Mouse (Mus musculus): ENCODE results near the gene Olfr1112. TPM values are rescaled to one million over a fixed set of nuclear protein-coding genes. Genes with fewer than 3 reads are reported as not detected.

Gene Olfr1112
- total and polyA plus RNA-seq, 3 experiments, result not detected

DNA sequence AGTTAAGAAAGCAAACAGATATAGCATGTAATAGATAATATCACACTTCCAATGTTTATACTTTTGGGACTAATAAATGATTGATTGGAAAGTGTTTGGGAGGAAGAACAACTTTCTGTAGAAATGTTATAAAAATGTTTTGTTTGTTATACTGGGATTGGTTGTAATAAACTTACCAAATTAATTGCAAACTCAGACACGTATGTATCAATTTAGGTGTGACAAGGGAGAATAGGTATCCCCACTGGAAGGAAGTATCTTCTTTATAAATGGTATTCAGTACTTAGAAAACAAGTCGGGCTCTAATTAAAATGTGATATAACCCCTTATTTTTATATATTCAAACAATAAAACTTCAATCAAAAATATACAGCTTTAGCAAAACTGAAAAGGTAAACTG lies 21.1 kb downstream of the Olfr1112 start, which contains the start of gene Olfr1113:
Gene Olfr1113 (plus strand): TSS at position 301 of the 400 bp plus-strand sequence.
- Histone ChIP-seq H3K27me3 (replicated peaks) (no peaks in the 10 kb centered on the region), H3K4me1 (ENCODE audit: control insufficient read depth in 1 of 2, insufficient read depth in 2 of 2) (no peaks in the 10 kb centered on the region), H3K9me3 (replicated peaks; ENCODE audit: low read length) (peaks cover 7% of the 10 kb centered on the region), H3K4me2 (ENCODE audit: insufficient read depth, low read depth, poor library complexity, severe bottlenecking) (no peak within 1 kb of the TSS), H3K27ac (ENCODE audit: insufficient read depth, low read depth) (no peak within 1 kb of the TSS), H3K9ac (ENCODE audit: insufficient read depth, low read depth) (no peak within 1 kb of the TSS), H3K79me2 (replicated peaks; ENCODE audit: control insufficient read depth, extremely low read depth, insufficient read depth, poor library complexity, severe bottlenecking) (no peaks in the 10 kb centered on the region), H3K4me3 (replicated peaks in 1 of 3; ENCODE audit: low read depth in 2 of 3, low read length in 2 of 3, poor library complexity in 1 of 3) (no peak within 1 kb of the TSS), H3K36me3 (replicated peaks in 1 of 2; ENCODE audit: control insufficient read depth in 1 of 2, insufficient read depth in 1 of 2, low read length in 1 of 2) (no peaks in the 10 kb centered on the region)
- TF ChIP-seq MAFK (IDR thresholded peaks at IDR 0.05; ENCODE audit: insufficient replicate concordance, low read length) (no peak), SMC3 (IDR thresholded peaks at IDR 0.05; ENCODE audit: low read depth, low read length) (no peak), MEF2A (IDR thresholded peaks at IDR 0.05; ENCODE audit: borderline replicate concordance, low read depth, low read length) (no peak), MAZ (IDR thresholded peaks at IDR 0.05; ENCODE audit: low read depth, low read length) (no peak), CHD1 (IDR thresholded peaks at IDR 0.05; ENCODE audit: low read depth, low read length) (no peak), RCOR1 (conservative IDR thresholded peaks at IDR 0.05; ENCODE audit: low read depth, low read length) (no peak), BHLHE40 (IDR thresholded peaks at IDR 0.05; ENCODE audit: low read depth, low read length) (no peak), PAX5 (IDR thresholded peaks at IDR 0.05; ENCODE audit: low read length) (no peak)
- dilution Hi-C loops (cut with MboI; ENCODE audit: extremely low pct_ligation_motif_present, extremely low pct_unique_long_range_greater_than_20kb, low sequenced_read_pairs), result no loop called here
- DNase-seq (ENCODE audit: extremely low read depth), result no peak
- in situ Hi-C loops (cut with MboI; ENCODE audit: low pct_ligation_motif_present, low pct_unique_long_range_greater_than_20kb, low sequenced_read_pairs), result no loop called here

Other genes with a start within 250 kb of the Olfr1112 start
Only the 20 nearest of the 21 such genes appear.
- gene Olfr1099, start 227.1 kb upstream of the Olfr1112 start, total RNA-seq (2012; rRNA removed), result not detected in 2 replicates
- not detected in 2 replicates for gene Olfr1099, start 227.1 kb upstream of the Olfr1112 start, total RNA-seq (2014; rRNA removed)
- gene Olfr1099, start 227.1 kb upstream of the Olfr1112 start, polyA plus RNA-seq (2012; ENCODE audit: insufficient read length, low read depth), result not detected in 2 replicates
- not detected in 2 replicates for gene Olfr1100, start 207.8 kb upstream of the Olfr1112 start, total RNA-seq (2012; rRNA removed)
- gene Olfr1100, start 207.8 kb upstream of the Olfr1112 start, total RNA-seq (2014; rRNA removed), result not detected in 2 replicates
- not detected in 2 replicates for gene Olfr1100, start 207.8 kb upstream of the Olfr1112 start, polyA plus RNA-seq (2012; ENCODE audit: insufficient read length, low read depth)
- gene Olfr1101, start 196.6 kb upstream of the Olfr1112 start, total RNA-seq (2012; rRNA removed), result not detected in 2 replicates
- not detected in 2 replicates for gene Olfr1101, start 196.6 kb upstream of the Olfr1112 start, total RNA-seq (2014; rRNA removed)
- gene Olfr1101, start 196.6 kb upstream of the Olfr1112 start, polyA plus RNA-seq (2012; ENCODE audit: insufficient read length, low read depth), result not detected in 2 replicates
- not detected in 2 replicates for gene Olfr1102, start 189.4 kb upstream of the Olfr1112 start, total RNA-seq (2012; rRNA removed)
- gene Olfr1102, start 189.4 kb upstream of the Olfr1112 start, total RNA-seq (2014; rRNA removed), result not detected in 2 replicates
- gene Olfr1102, start 189.4 kb upstream of the Olfr1112 start, polyA plus RNA-seq (2012; ENCODE audit: insufficient read length, low read depth), result not detected in 2 replicates
- not detected in 2 replicates for gene Olfr1104, start 160.7 kb upstream of the Olfr1112 start, total RNA-seq (2012; rRNA removed)
- gene Olfr1104, start 160.7 kb upstream of the Olfr1112 start, total RNA-seq (2014; rRNA removed), result not detected in 2 replicates
- gene Olfr1104, start 160.7 kb upstream of the Olfr1112 start, polyA plus RNA-seq (2012; ENCODE audit: insufficient read length, low read depth), result not detected in 2 replicates
- not detected in 2 replicates for gene Olfr1105, start 151.3 kb upstream of the Olfr1112 start, total RNA-seq (2012; rRNA removed)
- gene Olfr1105, start 151.3 kb upstream of the Olfr1112 start, total RNA-seq (2014; rRNA removed), result not detected in 2 replicates
- gene Olfr1105, start 151.3 kb upstream of the Olfr1112 start, polyA plus RNA-seq (2012; ENCODE audit: insufficient read length, low read depth), result not detected in 2 replicates
- not detected in 2 replicates for gene Olfr1106, start 135.5 kb upstream of the Olfr1112 start, total RNA-seq (2012; rRNA removed)
- gene Olfr1106, start 135.5 kb upstream of the Olfr1112 start, total RNA-seq (2014; rRNA removed), result not detected in 2 replicates
- gene Olfr1106, start 135.5 kb upstream of the Olfr1112 start, polyA plus RNA-seq (2012; ENCODE audit: insufficient read length, low read depth), result not detected in 2 replicates
- not detected in 2 replicates for gene Olfr1107, start 112.0 kb upstream of the Olfr1112 start, total RNA-seq (2012; rRNA removed)
- not detected in 2 replicates for gene Olfr1107, start 112.0 kb upstream of the Olfr1112 start, total RNA-seq (2014; rRNA removed)
- not detected in 2 replicates for gene Olfr1107, start 112.0 kb upstream of the Olfr1112 start, polyA plus RNA-seq (2012; ENCODE audit: insufficient read length, low read depth)
- gene Olfr1109, start 91.8 kb upstream of the Olfr1112 start, total RNA-seq (2012; rRNA removed), result not detected in 2 replicates
- gene Olfr1109, start 91.8 kb upstream of the Olfr1112 start, total RNA-seq (2014; rRNA removed), result not detected in 2 replicates
- gene Olfr1109, start 91.8 kb upstream of the Olfr1112 start, polyA plus RNA-seq (2012; ENCODE audit: insufficient read length, low read depth), result not detected in 2 replicates
- gene Olfr259, start 73.2 kb upstream of the Olfr1112 start, total RNA-seq (2012; rRNA removed), result not detected in 2 replicates
- not detected in 2 replicates for gene Olfr259, start 73.2 kb upstream of the Olfr1112 start, total RNA-seq (2014; rRNA removed)
- gene Olfr259, start 73.2 kb upstream of the Olfr1112 start, polyA plus RNA-seq (2012; ENCODE audit: insufficient read length, low read depth), result not detected in 2 replicates
- gene Olfr1110, start 47.5 kb upstream of the Olfr1112 start, total RNA-seq (2012; rRNA removed), result not detected in 2 replicates
- gene Olfr1110, start 47.5 kb upstream of the Olfr1112 start, total RNA-seq (2014; rRNA removed), result not detected in 2 replicates
- not detected in 2 replicates for gene Olfr1110, start 47.5 kb upstream of the Olfr1112 start, polyA plus RNA-seq (2012; ENCODE audit: insufficient read length, low read depth)
- gene Olfr1111, start 35.2 kb upstream of the Olfr1112 start, total RNA-seq (2012; rRNA removed), result not detected in 2 replicates
- gene Olfr1111, start 35.2 kb upstream of the Olfr1112 start, total RNA-seq (2014; rRNA removed), result not detected in 2 replicates
- not detected in 2 replicates for gene Olfr1111, start 35.2 kb upstream of the Olfr1112 start, polyA plus RNA-seq (2012; ENCODE audit: insufficient read length, low read depth)
- gene Olfr1113, start 21.2 kb downstream of the Olfr1112 start, total RNA-seq (2012; rRNA removed), result not detected in 2 replicates
- gene Olfr1113, start 21.2 kb downstream of the Olfr1112 start, total RNA-seq (2014; rRNA removed), result not detected in 2 replicates
- gene Olfr1113, start 21.2 kb downstream of the Olfr1112 start, polyA plus RNA-seq (2012; ENCODE audit: insufficient read length, low read depth), result not detected in 2 replicates
- gene Olfr1115, start 60.2 kb downstream of the Olfr1112 start, total RNA-seq (2012; rRNA removed), result not detected in 2 replicates
- gene Olfr1115, start 60.2 kb downstream of the Olfr1112 start, total RNA-seq (2014; rRNA removed), result not detected in 2 replicates
- not detected in 2 replicates for gene Olfr1115, start 60.2 kb downstream of the Olfr1112 start, polyA plus RNA-seq (2012; ENCODE audit: insufficient read length, low read depth)
- not detected in 2 replicates for gene Olfr1116, start 79.7 kb downstream of the Olfr1112 start, total RNA-seq (2012; rRNA removed)
- not detected in 2 replicates for gene Olfr1116, start 79.7 kb downstream of the Olfr1112 start, total RNA-seq (2014; rRNA removed)
- not detected in 2 replicates for gene Olfr1116, start 79.7 kb downstream of the Olfr1112 start, polyA plus RNA-seq (2012; ENCODE audit: insufficient read length, low read depth)
- not detected in 2 replicates for gene Olfr1118, start 119.8 kb downstream of the Olfr1112 start, total RNA-seq (2012; rRNA removed)
- gene Olfr1118, start 119.8 kb downstream of the Olfr1112 start, total RNA-seq (2014; rRNA removed), result not detected in 2 replicates
- gene Olfr1118, start 119.8 kb downstream of the Olfr1112 start, polyA plus RNA-seq (2012; ENCODE audit: insufficient read length, low read depth), result not detected in 2 replicates
- gene Olfr1120, start 167.0 kb downstream of the Olfr1112 start, total RNA-seq (2012; rRNA removed), result not detected in 2 replicates
- not detected in 2 replicates for gene Olfr1120, start 167.0 kb downstream of the Olfr1112 start, total RNA-seq (2014; rRNA removed)
- gene Olfr1120, start 167.0 kb downstream of the Olfr1112 start, polyA plus RNA-seq (2012; ENCODE audit: insufficient read length, low read depth), result not detected in 2 replicates
- gene Olfr1121, start 182.1 kb downstream of the Olfr1112 start, total RNA-seq (2012; rRNA removed), result not detected in 2 replicates
- not detected in 2 replicates for gene Olfr1121, start 182.1 kb downstream of the Olfr1112 start, total RNA-seq (2014; rRNA removed)
- gene Olfr1121, start 182.1 kb downstream of the Olfr1112 start, polyA plus RNA-seq (2012; ENCODE audit: insufficient read length, low read depth), result not detected in 2 replicates
- not detected in 2 replicates for gene Olfr1122, start 198.1 kb downstream of the Olfr1112 start, total RNA-seq (2012; rRNA removed)
- not detected in 2 replicates for gene Olfr1122, start 198.1 kb downstream of the Olfr1112 start, total RNA-seq (2014; rRNA removed)
- not detected in 2 replicates for gene Olfr1122, start 198.1 kb downstream of the Olfr1112 start, polyA plus RNA-seq (2012; ENCODE audit: insufficient read length, low read depth)
- not detected in 2 replicates for gene Olfr1123, start 228.8 kb downstream of the Olfr1112 start, total RNA-seq (2012; rRNA removed)
- gene Olfr1123, start 228.8 kb downstream of the Olfr1112 start, total RNA-seq (2014; rRNA removed), result not detected in 2 replicates
- not detected in 2 replicates for gene Olfr1123, start 228.8 kb downstream of the Olfr1112 start, polyA plus RNA-seq (2012; ENCODE audit: insufficient read length, low read depth)

Measured in CH12.LX (cell line).